Mouse (Mus musculus) liver, embryonic 14.5 days (tissue): ENCODE results near the gene Bahd1.

Experiments
- CTCF ChIP-seq: IDR thresholded peaks from 2 replicates; pipeline ENCODE4 v1.5.1; 2016; ENCODE audit warnings: antibody characterized with exemption, low read depth, control low read depth
- EP300 ChIP-seq: IDR thresholded peaks from 2 replicates; pipeline ENCODE4 v1.6.1; 2016; ENCODE audit warnings: antibody characterized with exemption, low read depth

DNA sequence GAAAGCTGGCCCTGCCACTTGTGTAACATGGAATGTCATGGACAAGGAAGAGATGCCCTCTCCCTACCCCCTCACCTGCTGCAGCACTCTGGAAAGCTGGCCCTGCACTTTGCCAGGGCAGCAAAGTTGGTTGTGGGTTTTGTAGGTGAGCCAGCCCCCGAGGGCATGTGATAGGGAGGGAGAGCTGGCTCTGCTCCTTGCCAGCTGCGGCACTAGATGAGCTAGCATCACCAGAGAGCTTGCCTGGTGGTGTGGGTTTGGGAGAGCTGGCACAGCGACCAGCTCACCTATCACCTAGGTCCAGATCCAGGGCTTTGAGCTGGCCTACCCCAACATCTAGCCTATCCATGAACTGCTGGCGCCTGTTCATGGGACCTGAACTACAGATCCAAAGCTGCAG lies 48.6 kb downstream of the Bahd1 start:
- TF ChIP-seq CTCF (no peak), EP300 (no peak)
